Mouse (Mus musculus) MEL-GATA-1-ER (cell line): ENCODE data around the gene Fig4.

Experiments used
- DNase-seq: peaks from one replicate; pipeline ENCODE4 v3.0.0-alpha.2; 2012; ENCODE audit warnings: low read depth; ENCODE audit errors: extremely low read depth

Fig4 gene

DNA sequence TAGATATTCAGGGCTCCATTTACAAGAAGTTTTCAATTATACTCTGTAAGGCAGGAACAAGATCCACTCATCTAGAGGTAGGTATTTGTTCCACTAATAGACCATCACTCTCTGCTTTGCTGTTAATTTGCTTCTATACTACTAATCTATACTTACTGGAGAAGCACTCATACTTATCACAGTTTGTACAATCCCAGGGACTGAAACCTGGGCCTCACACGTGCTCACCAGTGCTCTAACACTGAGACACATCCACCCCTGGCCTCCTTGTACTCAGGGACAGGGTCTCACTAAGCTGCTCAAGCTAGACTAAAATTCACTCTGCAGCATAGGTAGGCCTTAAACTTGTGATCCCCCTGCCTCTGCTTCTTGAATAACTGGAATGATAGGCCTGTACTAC lies 41.8 kb downstream of the Fig4 start:
- DNase-seq = no peak

DNA sequence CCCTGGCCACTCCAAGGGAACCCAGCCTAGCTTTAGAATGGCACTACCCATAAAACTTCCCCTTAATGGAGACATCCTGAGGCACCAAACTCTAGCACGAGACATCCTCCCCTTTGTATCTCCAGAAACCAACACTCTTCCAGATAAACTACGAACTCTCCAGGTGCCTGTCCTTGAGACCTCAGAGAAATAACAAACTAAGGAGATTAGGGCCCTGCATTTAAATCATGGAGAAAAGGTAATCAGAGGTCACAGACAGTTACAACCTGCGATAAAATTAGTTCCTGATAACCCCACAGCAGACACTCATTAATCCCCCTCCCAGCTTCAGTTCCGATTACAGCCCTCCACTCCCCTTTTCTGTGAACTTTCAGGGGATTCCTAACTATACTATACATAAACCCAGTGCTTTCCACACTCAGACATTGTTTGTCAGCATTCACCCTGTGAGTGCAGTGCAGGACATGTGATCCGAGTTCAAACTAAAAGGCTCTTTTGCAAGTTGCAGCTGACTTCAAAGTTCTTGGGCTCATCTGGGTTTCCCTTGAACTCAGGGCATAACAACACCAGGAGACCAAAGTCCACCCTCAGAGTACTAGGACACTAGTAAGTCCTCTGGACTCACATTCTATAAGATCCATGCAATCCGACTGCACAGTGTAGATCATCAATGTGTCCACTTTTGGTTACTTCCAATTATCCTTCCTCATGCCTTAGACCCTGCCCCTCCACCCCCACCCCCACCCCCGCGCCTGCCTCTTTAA lies 42.6 kb downstream of the Fig4 start:
- no peak for DNase-seq

DNA sequence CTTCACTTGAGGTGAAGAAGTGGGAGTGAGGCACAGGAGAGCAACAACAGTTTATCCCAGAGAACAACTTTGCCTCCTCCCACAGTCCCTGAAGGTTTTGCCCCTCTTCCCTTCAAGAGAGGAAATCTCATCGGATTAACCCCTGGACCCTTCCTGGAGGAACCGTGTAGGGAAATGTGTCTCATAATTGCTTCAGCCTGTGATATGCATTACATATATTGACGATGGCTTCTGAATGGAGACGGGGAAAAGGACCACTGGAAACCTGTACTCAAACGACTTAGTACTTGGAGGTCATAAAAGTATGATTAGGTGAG lies 52.4 kb downstream of the Fig4 start:
- DNase-seq = no peak

DNA sequence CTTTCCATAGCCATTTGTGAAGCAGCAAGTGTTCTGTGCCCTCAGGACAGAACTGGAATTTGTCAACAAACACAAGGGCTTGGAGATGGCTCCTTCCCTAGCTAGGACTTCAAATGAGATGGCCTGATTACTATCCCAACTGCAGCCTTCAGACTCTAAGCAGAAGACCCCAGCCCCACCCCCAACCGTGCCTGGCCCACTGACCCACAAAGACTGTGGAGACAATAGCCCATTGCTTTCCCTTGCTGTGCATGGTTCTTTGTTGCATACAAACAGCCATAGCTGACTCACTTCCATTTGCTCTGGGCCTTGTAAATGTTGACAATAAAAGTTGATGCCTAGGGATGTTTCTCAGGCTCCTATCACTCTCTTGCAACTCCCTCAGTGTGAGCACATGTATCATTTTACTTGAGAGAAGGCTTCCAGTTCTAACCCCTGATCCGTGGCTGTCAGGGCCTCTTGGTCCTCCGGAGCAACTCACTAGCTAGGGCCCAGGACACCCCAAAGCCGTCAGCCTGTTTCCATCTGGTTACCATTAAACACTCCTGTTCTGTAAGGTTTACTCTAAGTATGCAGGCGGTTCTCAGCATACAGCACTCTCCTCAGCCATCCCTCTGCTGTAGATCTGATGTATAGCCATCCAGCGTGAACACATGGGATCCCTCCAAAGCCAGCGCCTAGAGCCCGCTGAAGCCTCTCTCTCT lies 52.9 kb downstream of the Fig4 start:
- no peak for DNase-seq

DNA sequence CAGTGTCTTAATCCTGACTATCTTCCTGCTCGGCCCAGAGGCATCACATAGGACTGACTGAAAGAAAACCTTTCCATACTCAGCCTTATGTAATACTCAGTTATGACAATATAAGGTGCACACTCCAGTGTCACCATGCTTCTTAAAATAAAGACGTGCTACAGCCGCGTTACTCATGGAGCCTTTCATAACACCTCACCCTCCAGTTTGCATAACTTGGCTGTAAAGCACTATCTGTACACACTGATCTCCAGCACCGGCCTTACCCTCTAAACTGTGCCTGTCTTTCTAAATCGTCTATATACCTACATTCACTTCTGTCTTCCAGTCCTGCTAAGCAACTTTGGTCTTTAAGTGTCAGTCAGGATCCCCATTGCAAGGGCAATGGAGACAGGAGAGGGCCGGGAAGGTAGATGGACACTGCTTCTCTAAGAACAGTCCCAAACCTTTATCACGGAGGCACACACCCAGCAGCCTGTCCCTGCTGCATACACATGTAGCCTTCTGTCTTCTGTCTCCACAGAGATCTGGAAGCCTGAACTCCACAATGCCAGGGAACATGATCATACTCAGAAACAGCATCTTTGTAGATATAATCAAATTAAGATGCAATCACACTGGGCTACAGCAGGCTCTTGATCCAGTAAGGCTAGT lies 53.9 kb downstream of the Fig4 start:
- DNase-seq = no peak

DNA sequence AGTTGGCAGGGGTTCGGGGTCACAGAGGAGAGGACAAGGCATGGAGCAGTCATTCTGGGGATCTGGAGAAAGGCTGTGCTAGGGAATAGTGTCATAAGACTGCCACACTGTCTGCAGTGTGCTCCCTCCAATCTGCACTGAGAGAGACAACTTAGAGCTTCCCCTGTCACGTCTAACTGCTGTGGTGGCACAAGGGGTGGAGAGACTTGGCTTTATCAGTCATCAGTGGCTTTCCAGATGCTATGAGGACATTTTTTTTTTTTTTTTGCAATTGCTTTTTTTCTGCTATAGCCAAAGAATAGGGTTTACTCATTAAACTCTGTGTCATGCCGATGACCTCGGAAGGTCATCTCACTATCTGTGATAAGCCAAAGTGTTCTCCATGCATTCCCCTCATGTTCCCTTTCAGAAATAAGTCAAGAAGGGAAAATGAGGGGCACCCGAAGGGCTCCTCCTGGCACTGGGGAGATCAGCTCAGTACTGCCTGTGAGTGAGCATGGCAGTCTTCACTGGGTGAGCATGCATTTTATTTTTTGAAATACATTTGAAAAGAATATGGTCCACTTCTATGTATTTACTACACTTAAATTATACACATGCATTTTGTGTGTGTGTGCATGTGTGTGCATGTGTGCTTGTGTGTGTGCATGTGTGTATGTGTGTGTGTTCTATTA lies 55.1 kb downstream of the Fig4 start:
- peak; percentile 18 for DNase-seq

DNA sequence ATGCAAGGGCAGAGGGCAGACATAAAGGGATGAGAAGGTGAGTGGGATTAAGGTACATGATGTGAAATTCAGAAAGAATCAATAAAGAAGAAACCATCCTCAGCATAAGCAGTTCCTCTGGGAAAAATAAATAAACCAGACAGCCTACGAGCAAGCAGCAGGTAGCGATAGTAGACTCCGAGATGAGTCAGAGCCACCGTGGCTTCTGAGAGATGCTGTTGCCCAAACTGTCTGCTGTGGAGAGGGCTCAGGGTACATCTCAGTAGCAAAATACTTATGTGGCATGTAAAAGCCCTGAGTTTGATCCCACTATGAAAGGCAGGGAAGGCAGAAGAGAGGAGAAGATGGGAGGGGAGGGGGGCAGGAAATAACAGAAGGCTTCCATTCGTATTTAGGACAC lies 56.9 kb downstream of the Fig4 start:
- DNase-seq = no peak

DNA sequence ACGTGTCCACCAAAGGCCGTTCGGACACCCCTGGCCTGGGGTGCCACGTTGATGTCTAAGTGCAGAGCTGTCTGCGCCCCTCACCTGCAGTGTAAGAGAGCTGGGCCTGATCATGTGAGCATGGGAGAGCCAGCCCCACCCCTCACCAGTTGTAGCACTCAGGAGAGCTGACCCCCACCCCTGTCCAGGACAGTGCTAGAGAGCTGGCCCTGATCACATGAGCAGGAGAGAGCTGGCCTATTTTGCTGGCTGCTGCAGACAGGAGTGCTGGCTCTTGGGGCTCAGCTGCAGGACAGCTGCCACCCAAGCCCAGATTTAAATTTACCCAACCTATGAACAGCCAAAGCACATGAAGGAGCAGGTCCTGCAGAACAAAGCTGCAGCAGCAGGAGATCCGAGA lies 57.6 kb downstream of the Fig4 start:
- DNase-seq = no peak

DNA sequence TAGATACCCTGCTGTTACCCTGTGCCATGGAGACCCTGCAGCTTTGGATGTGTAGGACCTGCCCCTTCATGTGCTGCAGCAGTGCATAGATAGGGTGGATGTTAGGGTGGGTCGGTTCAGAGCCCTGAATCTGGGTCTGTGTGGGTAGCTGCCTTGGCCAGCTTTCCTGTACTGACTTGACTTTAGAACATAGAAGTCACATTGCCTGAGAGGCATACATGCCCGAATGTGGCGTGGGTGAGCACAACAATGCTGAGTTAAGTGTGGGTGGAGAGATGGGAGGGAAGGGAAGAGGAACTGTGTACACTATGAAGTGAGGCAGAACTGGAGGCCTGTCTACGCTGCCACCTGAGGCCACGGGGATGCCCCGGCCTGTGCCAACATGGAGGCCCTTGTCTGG lies 58.0 kb downstream of the Fig4 start:
- DNase-seq = no peak

DNA sequence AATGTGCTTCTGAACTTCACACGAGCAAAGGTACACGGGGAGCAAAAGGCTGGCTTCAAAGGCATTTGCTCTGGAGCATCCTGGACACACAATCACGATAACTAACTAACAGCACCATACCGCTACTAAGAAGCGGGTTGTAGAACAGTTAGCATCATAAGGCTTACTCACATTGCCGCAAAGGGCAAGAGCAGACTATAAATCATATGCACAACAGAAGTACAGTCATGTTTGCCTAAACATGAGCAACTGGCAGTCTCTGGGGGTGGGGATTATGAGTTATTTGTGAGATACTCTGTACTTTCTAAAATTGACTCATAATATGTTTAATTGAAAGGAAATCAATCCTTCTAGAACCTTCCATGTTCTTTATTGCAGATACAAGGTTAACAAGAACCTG lies 59.1 kb downstream of the Fig4 start:
- DNase-seq = no peak

DNA sequence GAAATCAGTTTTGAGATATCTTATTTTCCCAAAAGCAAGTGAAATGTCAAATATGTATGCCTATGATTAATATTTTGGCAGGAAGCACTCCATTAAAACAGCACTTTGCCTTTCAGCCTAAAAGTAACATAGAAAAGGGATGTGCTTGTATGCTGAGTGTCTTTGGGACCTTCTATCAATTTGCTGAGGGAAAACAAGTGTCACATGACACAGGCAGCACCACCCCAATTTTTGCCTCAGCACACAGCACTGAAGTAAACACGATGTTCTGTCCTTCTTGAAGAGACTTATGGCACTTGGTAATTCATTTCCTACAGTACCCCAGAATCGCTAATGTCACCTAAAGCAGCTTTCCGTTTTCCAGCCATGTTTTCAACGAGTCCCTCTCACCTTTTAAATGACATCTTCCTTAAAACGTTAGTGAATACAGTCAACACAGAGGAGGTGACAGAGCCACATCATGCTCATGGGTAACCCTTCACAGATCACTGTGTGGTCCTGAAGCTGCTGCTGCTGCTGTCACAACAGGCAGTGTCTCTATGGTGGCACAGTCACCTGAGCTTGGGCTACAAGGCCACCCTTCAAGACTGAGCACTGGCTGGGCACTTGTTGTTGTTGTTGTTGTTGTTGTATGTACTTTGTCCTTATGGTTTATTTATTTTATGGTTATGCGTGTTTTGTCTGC lies 61.4 kb downstream of the Fig4 start:
- no peak for DNase-seq

DNA sequence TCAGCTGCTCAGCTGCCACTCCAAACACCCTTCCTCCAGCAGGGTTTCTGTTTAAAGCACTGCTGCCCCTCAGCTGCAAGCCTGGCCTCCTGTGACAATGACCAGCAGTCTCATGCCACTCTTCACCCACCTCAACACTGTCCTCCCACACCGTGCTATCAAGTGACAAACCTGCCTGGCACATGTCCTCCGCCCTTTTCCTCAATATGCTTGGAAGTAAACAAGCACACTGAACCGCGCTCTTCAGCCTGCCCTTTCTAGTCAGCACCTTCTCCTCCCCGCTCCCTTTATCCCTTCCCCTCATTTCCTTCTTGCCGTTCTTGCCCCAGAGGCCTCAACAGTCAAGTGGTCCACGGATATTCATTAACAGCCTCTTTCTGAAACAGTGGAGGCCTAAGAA lies 62.0 kb downstream of the Fig4 start:
- DNase-seq = no peak

DNA sequence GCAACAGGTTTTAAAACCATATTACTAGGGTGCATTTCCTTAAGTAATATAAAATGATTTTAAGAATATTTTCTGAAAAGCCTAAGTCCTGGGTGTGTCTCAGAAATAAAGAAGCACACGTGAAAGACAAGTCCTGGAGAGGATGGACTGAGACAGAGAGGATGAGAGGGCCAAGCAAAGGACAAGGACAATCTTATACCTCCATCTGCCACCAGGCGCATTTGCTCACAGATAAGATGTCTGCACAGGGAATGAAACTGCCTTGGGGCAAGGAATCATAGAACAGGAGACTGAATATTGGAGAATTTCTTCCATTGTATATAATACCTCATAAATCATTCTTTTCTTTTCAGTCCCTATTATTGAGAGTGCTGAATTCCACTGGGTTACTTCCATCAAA lies 67.0 kb downstream of the Fig4 start:
- no peak for DNase-seq

DNA sequence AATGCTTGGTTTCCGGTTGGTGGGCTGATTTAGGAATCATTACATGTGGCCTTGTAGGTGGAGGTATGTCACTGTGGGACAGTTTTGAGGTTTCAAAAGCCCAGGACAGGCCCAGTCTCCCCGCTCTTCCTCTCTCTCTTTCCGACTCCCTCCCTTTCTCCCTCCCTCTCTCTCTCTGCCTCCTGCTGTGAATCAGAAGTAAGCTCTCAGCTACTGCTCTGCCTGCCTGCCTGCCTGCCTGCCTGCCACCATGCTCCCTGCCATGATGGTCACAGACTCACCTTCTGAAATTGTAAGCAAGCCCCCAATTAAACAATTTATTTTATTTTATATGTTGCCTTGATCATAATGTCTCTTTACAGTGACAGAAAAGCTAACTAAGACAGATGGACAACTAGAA lies 67.5 kb downstream of the Fig4 start:
- DNase-seq = no peak

DNA sequence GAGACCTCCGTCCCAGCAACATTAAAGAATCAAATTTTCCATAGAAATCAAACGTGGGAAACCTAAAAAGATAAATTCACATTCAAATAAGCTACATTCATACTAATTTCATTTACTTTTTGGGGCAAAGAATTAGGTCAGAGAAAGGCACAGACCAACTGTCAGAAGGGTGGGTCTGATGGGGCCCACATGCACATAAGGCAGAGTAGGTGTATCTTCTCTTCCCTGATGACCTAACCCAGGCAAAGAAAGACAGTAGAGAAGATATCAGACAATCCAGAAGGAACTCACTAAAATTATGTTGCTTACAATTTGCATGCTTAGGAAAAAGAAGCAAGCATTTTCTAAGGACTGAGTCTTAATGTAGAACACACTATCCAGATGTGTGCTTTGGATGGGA lies 67.9 kb downstream of the Fig4 start:
- no peak for DNase-seq

DNA sequence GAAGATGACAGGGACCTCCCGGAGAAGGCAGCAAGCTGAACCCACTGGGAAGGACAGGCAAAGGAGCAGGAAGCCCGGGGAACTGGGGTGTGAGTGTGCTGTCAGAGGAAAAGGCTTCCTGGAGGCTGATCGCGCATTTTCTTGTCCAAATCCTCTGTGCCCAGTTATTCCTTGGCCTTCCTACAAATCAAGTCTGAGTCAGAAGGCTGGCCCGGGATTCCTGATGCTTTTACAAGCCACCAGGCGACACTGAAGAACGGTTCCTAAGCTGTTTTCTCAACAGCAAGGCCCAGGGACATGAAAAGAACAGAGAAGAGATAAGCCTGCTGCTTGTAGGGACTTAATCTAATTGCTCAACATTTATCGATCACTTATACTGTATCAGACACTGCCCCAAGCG lies 68.5 kb downstream of the Fig4 start:
- no peak for DNase-seq

DNA sequence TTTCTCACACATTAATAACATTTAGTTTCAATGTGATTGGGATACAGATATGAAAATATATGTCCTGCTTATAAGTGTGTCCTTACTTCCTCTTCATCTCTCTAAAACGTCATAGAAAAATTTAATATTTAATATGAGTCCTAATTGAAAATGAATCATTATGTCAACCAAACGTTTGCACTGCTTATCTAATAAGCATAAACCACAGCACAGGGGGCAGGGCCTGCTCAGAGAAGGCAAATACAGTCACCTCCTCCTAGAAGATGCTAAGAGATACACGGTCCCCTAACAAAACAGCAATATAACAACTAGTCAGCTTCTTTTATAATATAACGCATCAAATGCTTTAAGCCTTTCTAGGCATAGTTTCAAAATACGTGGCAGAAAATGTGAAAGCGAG lies 69.9 kb downstream of the Fig4 start:
- no peak for DNase-seq

DNA sequence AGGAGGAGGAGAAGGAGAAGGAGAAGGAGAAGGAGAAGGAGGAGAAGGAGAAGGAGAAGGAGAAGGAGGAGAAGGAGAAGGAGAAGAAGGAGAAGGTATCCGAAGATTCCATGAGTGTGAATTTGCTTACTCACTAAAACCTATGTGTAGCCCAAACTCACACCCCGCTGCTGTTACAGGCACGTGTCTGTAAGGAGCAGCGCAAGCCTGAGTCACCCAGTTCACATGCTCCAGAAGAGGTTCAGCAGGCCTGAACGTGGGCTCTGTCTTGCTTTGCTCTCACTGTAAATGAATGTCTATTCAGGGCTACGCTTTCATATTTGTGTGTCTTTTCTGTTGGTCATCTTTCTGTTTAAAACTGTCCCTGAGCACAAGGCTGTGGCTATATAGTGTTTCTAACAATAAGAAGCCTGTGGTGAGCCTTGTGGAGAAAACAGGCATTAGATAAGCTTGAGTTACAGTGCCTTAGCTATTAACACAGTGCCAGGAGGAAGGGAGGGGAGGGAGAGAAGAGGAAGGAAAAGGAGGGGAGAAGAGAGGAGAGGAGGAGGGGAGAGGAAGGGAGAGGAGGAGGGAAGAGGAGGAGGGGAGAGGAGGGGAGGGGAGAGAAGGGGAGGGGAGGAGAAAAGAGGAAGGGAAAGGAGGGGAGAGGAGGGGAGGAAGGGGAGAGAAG lies 71.8 kb downstream of the Fig4 start:
- peak; percentile 68 for DNase-seq

DNA sequence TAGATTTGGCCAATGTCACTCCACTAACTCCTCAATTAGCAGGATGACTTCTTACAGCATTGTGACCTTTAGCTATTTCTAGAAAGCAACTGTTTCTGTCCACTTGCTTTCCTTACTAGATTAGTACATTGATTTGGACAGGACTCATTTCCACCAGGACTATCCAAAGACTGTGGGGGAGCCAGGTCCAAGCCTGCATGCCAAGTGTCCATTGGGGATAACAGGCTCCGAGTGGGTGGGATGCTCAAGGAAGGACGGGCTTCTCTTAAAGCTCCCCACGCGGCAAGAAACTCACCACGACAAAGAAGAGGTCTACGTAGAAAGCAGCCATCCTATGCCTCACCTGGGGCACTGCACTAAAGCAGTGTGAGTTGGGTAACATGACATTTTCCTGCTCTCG lies 75.4 kb downstream of the Fig4 start:
- DNase-seq = no peak

DNA sequence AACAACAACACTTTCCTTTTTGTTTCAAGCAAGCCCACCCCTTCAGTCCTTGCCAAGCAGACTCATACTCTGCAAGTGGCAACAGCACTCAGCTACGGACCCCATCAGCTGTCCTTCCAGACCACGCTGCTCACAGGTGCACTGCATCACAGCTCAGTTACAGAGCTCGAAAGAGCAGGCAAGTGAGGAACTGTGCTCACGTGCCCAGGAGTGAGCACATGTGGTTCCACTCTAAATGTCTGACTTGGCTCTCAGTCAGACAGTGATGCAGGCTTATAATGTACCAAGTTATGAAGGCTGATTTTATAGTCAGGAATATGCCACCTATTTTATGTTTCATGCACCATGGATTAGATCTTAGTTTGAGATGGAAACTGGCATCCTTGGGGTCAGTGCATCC lies 79.6 kb downstream of the Fig4 start:
- DNase-seq = no peak

DNA sequence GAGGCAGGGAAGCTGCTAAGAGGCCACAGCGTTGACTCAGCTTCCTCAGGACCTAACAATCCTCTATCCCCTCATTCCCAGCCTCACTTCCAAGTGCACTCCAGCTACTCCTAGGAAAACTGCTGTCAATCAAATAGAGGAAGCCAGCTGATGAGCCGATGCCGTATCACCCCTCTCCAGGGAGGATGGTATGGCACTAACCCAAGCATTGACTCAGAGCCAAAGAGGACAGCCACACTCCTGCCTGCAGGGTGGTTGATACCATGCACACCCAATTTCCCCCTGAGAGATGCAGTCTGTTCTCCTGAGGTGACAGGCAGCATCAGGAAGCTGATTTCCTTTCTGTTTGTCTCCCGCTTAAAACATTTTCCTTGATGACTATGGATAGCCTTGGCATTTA lies 81.9 kb downstream of the Fig4 start:
- peak; percentile 70 for DNase-seq
